Mouse (Mus musculus) left cerebral cortex, postnatal 4 days (tissue): Measurements from ENCODE around the gene Ccdc125. TPM values are rescaled to one million over a fixed set of nuclear protein-coding genes. Genes with fewer than 3 reads are reported as not detected.
"Not testable (repeated sequence)": the region's sequence is repeated elsewhere in the genome, so short reads cannot be mapped to it uniquely, and the experiment has no call there.

Source experiments
- DNase-seq: peaks from one replicate; pipeline ENCODE4 v3.0.0-alpha.2; 2022
- intact Hi-C: fragments of 180-260 bp; cut with DNase I; formaldehyde crosslinking; loops from one replicate; pipeline ENCODE4 v1.15.1; 2025
- total RNA-seq, 2 experiments: library from RNA; stranded (reverse); gene quantifications; 2 replicates each; pipeline ENCODE4 v1.2.3; 2021

Ccdc125 gene
- total RNA-seq, 2 experiments from 2014 or later, result 0.86 to 0.93 TPM

DNA sequence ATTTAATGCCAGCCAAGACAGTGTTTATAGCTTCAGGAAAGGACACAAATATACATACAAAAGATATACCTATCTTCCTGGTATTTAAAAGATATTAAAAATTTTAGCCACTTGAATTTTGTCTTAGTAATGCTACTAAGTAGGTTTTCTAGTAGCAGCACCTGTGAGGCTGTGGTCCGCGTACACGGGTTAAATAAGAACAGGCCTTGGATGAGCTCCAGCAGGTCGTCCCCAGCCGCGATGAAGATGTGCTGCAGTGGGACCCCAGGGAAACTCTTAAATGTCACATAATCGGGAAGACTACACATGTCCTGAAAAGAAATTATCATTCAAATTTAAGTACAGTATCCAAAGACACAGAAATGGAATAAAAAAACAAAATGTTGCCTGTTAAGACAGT, 36.7 kb downstream of the Ccdc125 start:
- intact Hi-C loops, result loop anchor here (10.0 kb wide), 1 partner anchor 651 kb away; no protein-coding TSS in a partner anchor
- DNase-seq, result no peak

DNA sequence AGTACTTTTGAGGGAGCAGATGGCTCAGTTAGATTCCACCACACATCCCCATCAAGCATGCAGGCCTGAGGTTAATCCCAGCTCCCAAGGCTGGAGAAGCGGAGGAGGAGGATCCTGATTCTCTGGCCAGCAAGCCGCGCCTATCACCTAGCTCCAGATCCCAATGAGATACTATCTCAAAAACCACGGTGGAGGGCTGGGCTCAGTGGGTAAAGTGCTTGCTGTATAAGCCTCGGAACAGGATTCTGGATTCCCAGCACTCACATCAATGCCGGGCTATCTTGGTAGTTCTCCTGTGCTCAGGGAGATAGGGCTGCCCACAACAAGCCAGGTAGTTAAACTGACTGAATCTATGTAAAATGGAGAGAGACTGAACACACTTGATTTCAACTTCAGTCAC, 46.0 kb downstream of the Ccdc125 start:
- intact Hi-C loops, result loop anchor here (10.0 kb wide), 1 partner anchor 231 kb away; no protein-coding TSS in a partner anchor
- no peak for DNase-seq

DNA sequence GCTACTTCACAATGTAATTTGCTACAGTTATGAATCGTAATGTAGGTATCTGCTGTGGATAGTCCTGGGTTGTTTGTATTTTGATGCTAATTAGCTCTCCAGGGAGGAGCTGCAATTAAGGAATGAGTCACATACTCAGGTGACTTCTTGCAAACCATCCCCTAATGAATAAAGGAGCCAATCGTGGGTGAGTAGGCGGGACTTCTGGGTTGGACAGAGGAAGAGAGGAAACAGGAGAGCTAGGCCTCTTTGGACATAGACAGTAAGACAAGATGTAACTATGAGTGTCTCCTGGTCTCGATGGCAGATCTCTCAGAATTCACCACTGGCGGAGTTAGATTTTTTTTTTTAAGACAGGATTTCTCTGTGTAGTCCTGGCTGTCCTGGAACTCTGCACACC, 52.1 kb downstream of the Ccdc125 start:
- no peak for DNase-seq
- intact Hi-C loops, result no loop called here

DNA sequence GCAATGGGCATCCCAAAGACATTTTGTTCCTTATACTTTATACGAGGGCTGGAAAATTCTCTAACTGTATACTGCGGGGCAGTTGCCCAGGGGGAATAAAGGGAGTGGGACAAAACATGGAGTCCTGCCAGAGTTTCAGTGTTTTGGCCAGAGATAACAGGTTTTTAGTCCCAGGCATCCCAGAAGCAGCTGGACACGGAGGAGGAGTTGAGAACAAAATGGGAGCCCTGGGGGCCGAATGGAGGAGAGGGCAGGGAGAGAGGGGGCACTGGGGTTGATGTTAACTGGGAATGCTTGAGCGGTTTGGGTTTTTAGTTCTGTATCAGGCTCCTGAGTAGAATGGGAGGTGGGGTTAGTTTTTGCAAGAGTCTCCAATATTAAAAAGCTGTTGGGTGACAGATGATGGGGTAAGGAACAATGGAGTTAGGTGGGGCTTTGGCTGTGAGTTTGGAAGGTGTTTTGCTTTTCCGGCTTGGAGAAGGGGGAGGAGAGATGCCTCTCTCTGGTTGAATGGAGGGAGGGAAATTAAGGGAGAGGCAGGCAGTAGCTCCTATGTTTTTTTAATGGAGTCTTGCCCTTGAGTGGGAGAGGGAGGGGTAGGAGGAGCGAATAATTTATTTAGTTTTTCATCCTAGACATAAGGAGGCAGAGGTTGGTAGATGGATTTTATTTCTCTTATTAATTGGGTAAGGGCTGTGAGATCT, 54.7 kb downstream of the Ccdc125 start:
- DNase-seq, result peak; percentile 56

DNA sequence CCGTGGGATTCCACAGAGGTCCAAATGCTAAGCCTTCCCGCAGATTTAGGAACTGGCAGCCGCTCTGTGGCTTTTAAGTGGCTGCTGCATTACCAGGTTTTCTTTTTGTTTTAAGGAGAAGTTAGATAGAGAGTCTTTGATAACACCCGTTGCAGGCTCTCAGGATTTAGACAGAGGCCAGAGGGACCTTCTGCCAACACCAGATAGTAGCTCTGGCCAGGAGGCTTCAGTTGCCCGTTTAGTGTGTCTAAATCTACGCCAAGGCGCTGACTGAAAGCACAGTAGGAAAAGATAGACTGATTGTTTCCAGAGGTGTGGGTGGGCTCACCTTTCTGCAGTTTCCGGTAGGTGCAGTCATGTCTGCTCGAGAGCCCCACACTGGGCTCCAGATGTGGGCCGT, 55.7 kb downstream of the Ccdc125 start:
- intact Hi-C loops, result no loop called here
- DNase-seq, result no peak

More for the DNA sequence above, 54.7 kb downstream of the Ccdc125 start:
- intact Hi-C loops, result no loop called here

DNA sequence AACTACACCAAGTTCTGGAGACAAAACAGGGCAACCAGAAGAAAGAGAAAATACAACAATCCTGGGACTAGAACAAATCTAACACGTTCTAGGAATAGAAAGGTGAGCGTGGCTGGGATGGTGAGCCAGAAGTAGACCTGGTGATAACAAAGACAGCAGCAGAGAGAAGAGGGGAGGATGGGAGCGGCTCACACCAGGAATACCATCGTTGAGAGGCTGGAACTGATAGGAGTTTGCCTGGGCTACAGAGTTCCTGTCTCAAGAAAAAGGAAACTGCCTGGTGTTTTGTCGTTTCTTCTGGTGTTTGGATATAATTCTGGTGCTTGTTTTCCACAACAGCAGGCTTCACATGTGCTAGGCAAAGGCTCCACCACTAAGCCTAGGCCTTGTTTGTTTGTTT, 58.6 kb downstream of the Ccdc125 start:
- intact Hi-C loops, result no loop called here

DNA sequence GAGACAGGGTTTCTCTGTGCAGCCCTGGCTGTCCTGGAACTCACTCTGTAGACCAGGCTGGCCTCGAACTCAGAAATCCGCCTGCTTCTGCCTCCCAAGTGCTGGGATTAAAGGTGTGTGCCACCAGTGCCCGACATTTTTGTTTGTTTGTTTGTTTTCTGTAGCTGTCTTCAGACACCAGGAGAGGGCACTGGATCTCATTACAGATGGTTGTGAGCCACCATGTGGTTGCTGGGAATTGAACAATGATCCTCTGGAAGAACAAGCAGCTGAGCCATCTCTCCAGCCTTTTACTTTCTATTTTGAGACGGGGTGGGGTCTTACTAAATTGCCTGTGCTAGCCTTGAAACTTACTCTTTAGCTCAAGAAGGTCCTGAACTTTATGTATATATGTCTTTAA, 59.0 kb downstream of the Ccdc125 start:
- DNase-seq, intact Hi-C loops: not testable (repeated sequence)

More for the DNA sequence above, 58.6 kb downstream of the Ccdc125 start:
- no peak for DNase-seq

DNA sequence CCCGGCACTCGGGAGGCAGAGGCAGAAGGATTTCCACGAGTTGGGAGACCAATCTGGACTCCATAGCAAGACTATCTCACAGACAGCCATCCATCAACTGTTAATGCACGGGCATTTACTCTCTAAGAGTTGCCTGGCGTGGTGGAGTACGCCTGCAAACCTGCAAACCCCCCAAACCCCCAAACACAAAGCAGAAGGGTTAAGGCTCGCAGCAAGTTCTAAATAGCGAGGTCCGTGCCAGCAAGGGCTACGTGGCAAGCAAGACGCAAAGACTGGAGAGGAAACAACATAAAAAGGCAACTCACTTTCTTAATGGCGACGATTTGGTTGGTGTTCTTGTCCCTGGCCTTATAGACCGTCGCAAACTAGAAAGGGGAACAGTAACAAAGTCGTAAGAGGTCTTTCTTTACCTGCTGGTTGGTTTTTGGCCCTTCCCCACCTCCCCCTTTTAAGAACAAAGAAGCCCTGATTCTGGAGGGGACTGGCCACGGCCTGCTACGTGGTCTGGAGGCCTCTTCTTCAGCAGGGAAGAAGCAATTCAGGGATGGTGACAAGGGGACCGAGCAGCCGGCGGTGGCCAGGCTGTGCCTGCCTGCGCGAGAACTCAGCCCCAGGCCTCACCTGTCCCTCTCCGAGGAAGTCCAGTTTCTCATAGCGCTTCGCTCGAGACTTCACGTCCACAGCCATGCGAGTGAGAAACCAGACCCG, 60.8 kb downstream of the Ccdc125 start:
- intact Hi-C loops, result no loop called here
- peak; percentile 5 for DNase-seq

DNA sequence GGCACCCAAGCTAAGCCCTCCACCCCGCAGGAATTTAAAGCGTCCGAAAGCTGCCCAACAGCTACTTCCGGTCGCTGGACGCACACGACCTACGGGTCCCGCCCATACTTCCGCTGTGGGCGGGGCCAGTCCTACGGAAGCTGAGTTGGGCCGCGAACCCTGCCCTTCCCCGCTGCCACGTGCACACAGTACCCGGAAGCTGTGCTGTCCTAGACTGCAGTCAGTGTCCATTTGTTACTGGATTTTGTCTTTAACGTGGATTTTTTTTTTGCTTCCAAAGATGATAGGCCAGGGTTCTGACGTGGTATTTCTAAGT, 61.3 kb downstream of the Ccdc125 start, which contains the start of gene Cdk7:
Gene Cdk7, minus strand, starts transcription at position 79 of the 316 bp plus-strand sequence.
- peak; percentile 93 for DNase-seq
- intact Hi-C loops, result no loop called here

DNA sequence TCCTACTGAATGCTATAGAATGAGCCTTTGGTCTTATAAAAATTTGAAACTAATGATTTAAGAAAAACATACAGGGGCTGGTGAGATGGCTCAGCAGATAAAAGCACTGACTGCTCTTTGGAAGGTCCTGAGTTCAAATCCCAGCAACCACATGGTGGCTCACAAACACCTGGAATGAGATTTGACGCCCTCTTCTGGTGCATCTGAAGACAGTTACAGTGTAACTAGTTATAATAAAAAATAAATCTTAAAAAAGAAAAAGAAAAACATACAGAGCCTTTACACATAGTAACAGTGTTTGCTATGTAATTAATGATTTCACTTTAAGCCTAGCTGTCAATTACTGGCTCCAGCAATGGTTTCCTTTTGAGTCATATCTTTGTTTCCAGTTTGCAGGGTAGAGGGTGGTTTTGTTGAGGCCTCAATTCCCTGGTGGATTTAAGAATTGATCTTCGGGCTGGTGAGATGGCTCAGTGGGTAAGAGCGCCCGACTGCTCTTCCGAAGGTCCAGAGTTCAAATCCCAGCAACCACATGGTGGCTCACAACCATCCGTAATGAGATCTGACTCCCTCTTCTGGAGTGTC, 62.0 kb downstream of the Ccdc125 start:
- intact Hi-C loops, DNase-seq: not testable (repeated sequence)

DNA sequence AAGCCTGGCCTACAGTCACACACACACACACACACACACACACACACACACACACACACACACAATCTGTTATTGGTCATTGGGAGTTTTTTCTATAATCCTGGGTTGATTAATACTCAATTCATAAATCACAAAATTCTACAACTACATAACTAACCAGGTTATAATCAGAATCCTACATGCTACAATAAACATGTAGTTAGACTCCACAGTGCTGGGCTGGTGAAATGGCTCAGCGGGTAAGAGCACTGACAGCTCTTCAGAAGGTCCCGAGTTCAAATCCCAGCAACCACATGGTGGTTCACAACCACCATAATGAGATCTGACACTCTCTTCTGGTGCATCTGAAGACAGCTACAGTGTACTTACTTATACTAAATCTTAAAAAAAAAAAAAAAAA, 63.2 kb downstream of the Ccdc125 start:
- DNase-seq, result no peak
- intact Hi-C loops, result no loop called here

DNA sequence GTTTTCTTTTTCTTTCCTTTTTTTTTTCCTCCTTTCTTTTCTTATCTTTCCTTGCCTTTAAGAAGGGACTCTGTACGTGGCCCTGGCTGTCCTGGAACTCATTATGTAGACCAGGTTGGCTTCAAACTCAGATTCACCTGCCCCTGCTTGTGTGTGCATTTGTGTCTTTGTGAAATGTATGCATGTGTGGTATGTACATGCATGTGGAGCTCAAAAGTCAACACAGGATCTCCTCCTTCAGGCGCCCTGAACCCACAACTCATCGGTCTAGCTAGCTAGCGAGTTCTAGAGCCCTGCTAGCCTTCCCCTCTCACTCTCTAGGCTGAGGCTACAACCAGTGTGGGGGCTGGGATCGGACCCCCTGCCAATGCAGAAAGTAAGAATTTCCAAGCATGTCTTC, 73.3 kb downstream of the Ccdc125 start:
- intact Hi-C loops, result no loop called here
- DNase-seq, result no peak

DNA sequence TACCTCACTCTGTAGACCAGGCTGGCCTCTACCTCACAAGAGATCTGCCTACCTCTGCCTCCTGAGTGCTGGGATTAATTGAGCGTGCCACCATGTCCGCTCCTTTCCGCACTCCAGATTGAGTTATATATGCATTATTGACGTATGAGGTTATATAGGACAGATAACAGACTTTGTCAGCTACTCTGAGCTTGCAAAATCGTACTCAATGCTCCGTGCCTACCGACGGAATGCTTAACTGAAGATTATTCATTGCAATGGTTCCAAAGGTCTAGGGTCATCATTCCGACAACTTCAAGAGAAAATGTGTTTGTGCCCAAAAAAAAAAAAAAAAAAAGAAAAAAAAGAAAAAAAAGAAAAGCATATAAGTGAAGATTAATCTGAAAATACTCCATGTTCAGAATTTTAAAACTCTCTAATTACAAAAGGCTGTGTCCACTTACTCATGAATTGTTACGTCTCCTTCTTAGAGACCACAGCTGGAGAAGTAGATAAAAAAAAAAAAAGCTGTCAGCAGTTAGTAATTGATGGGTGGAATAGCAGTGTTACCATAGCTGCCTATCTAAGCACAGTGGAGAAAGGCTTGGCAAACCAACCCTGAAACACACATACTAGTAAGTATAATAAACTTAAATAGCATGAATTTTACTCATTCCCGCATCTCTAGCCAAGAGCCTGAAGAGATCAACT, 74.0 kb downstream of the Ccdc125 start:
- intact Hi-C loops, result no loop called here
- no peak for DNase-seq

DNA sequence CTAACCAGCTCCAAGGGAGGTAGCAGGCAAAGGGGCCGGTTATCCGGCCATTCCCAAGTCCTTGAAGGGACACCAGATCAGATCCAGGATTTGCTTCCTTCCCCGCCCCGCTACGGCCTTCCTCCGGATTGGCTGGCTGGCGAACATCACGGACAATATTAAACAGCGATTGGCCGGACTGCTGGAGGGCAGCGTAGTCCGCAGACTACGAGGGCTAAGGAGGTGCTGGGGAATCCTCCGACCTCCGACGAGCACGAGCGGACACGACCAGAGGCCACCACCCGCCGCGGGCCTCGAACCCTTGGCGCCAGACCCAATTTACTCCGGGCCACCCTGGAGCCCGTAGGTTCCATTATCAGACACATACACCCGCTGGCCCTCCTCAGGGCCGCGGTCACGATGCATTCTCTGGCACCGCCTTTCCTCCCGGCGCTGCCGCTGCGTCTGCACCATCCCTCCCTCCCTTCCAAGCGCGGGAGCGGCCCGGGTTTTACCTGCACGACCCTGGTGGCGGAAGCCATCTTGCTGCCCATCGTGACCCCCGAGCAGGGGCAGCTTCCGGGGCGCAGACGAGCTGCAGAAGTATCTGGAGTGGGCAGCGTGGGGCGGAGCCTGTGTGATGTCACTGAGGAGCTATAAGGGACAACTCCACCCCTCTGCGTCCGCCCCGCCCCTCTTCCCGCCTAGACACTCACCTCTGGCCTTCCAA, 74.7 kb downstream of the Ccdc125 start, which contains the start of gene Mrps36:
Gene Mrps36, minus strand, starts transcription at position 624 of the 709 bp plus-strand sequence.
- intact Hi-C loops, result no loop called here
- peak; percentile 96 for DNase-seq

DNA sequence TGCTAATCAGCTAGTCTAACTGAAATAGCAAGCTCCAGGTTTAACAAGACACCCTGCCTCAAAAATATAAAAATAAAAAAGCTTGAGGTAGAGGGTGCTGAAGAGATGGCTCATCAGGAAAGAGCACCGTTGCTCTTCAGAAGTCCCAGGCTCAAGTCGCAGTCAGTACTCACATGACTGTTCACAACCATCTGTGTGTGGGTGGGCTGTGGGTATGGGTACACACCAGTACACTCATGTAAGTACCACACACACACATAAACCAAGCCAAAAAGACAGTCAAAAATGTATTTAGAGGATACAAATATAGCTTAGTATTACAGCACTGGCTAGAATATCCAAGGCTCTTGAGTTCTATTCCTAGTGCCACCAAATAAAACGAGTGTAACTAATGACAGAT, 76.6 kb downstream of the Ccdc125 start:
- intact Hi-C loops, result no loop called here
- DNase-seq, result no peak

Other genes starting within 250 kb of the Ccdc125 start
- under 1 TPM; 0.18 to 0.24 TPM for gene Naip1, start 216.8 kb upstream of the Ccdc125 start, total RNA-seq
- 10 to 100 TPM; 41.0 to 52.8 TPM for gene Gtf2h2, start 177.1 kb upstream of the Ccdc125 start, total RNA-seq
- gene Ocln, start 117.0 kb upstream of the Ccdc125 start, total RNA-seq, result 1 to 10 TPM; 7.9 to 8.8 TPM
- gene Marveld2, start 52.7 kb upstream of the Ccdc125 start, total RNA-seq, result 1 to 10 TPM; 1.6 to 2.0 TPM
- 100 to 1,000 TPM; 129 to 141 TPM for gene Ak6, start 18.7 kb upstream of the Ccdc125 start, total RNA-seq
- gene Rad17, start 18.7 kb upstream of the Ccdc125 start, total RNA-seq, result 10 to 100 TPM; 15.3 to 16.0 TPM
- gene Taf9, start 18.1 kb upstream of the Ccdc125 start, total RNA-seq, result 10 to 100 TPM; 22.9 to 31.8 TPM
- gene Cdk7, start 61.2 kb downstream of the Ccdc125 start, total RNA-seq, result 10 to 100 TPM; 37.8 to 39.9 TPM
- gene Mrps36, start 74.9 kb downstream of the Ccdc125 start, total RNA-seq, result 10 to 100 TPM; 51.0 to 54.5 TPM
- gene Cenph, start 106.2 kb downstream of the Ccdc125 start, total RNA-seq, result 1 to 10 TPM; 3.9 to 4.1 TPM
- gene Ccnb1, start 116.9 kb downstream of the Ccdc125 start, total RNA-seq, result 1 to 10 TPM; 8.3 to 8.9 TPM
- 10 to 100 TPM; 35.6 to 39.2 TPM for gene Slc30a5, start 163.7 kb downstream of the Ccdc125 start, total RNA-seq